Mouse (Mus musculus) midbrain, embryonic 11.5 days (tissue): Measurements from ENCODE around the gene Inip. TPM values are rescaled to one million over a fixed set of nuclear protein-coding genes. Genes with fewer than 3 reads are reported as not detected.
A peak's percentile ranks its signal among the peaks of the same experiment; 100 is the strongest.

Experiments
- ATAC-seq: fragments of 200-750 bp; cut with Nextera tagmentation; 2 replicates; pipeline ENCODE4 v1.8.0; 2017; ENCODE audit warnings: moderate TSS enrichment, moderate library complexity; ENCODE audit not compliant: low FRiP score
- DNase-seq: peaks from one replicate; pipeline ENCODE4 v3.0.0; 2015; ENCODE audit warnings: low spot score; ENCODE audit errors: missing footprints
- H3K27ac ChIP-seq: fragments of 300-500 bp; sonication (generic); 2 replicates; pipeline ENCODE4 v1.5.1; 2014; ENCODE audit warnings: low read depth, low read length
- H3K27me3 ChIP-seq: fragments of 300-500 bp; sonication (generic); 2 replicates; pipeline ENCODE4 v1.6.1; 2014; ENCODE audit warnings: mild to moderate bottlenecking, low read length, moderate library complexity, mixed read lengths; ENCODE audit not compliant: control insufficient read depth, insufficient read depth
- H3K36me3 ChIP-seq: fragments of 300-500 bp; sonication (generic); 2 replicates; pipeline ENCODE4 v1.6.1; 2014; ENCODE audit warnings: mild to moderate bottlenecking, low read length, moderate library complexity, mixed read lengths; ENCODE audit not compliant: control insufficient read depth, insufficient read depth
- H3K4me1 ChIP-seq: fragments of 300-500 bp; sonication (generic); 2 replicates; pipeline ENCODE4 v1.6.1; 2014; ENCODE audit warnings: low read length; ENCODE audit not compliant: control insufficient read depth, insufficient read depth
- H3K4me2 ChIP-seq: fragments of 300-500 bp; sonication (generic); 2 replicates; pipeline ENCODE4 v1.6.1; 2014; ENCODE audit warnings: mild to moderate bottlenecking, moderate library complexity
- H3K4me3 ChIP-seq: fragments of 300-500 bp; sonication (generic); 2 replicates; pipeline ENCODE4 v1.5.1; 2014; ENCODE audit warnings: low read depth, low read length
- H3K9ac ChIP-seq: fragments of 300-500 bp; sonication (generic); 2 replicates; pipeline ENCODE4 v1.6.1; 2014; ENCODE audit warnings: low read length
- H3K9me3 ChIP-seq: fragments of 300-500 bp; sonication (generic); 2 replicates; pipeline ENCODE4 v1.6.1; 2016; ENCODE audit warnings: low read length; ENCODE audit not compliant: control insufficient read depth
- WGBS: fragments of 180-500 bp; shearing (Covaris S2); extraction: QIAGEN DNeasy Blood & Tissue Kit; methylation state at CpG from one replicate; pipeline ENCODE4 v1.1.7; 2014; 5-methylcytosine and 5-hydroxymethylcytosine counted together
- polyA plus RNA-seq: library from polyadenylated mRNA; unstranded; fragments of >200 nt; fragmentation: Nextera tagmentation; extraction: Ambion mirVana; gene quantifications from 2 replicates; pipeline ENCODE4 v1.2.1, GENCODE M21; 2014

Gene Inip
- polyA plus RNA-seq, 1 experiment from 2014 or later, result 110 TPM

GRCm38 (mm10) chr4:59817790-59818189 lies 16.4 kb upstream of the Inip start:
- Histone ChIP-seq H3K27me3 (no peaks in the 10 kb centered on the region), H3K36me3 (no peaks in the 10 kb centered on the region), H3K4me3 (no peak overlapping the region), H3K4me2 (no peak overlapping the region), H3K9ac (no peak overlapping the region), H3K9me3 (no peaks in the 10 kb centered on the region), H3K27ac (no peak overlapping the region), H3K4me1 (peaks cover 14% of the 10 kb centered on the region)
- ATAC-seq (no peak), DNase-seq (peak; percentile 44)
- 77% methylated on average over 5 of the region's 5 CpGs for WGBS

GRCm38 (mm10) chr4:59816477-59816876 lies 15.1 kb upstream of the Inip start:
- H3K36me3 ChIP-seq, result no peaks in the 10 kb centered on the region
- no peak overlapping the region for H3K9ac ChIP-seq
- no peaks in the 10 kb centered on the region for H3K9me3 ChIP-seq
- no peak overlapping the region for H3K4me3 ChIP-seq
- ATAC-seq, result no peak
- H3K27ac ChIP-seq, result no peak overlapping the region
- no peaks in the 10 kb centered on the region for H3K27me3 ChIP-seq
- no peak overlapping the region for H3K4me2 ChIP-seq
- H3K4me1 ChIP-seq, result peaks cover 14% of the 10 kb centered on the region
- WGBS, result 75% methylated on average over 9 of the region's 9 CpGs
- DNase-seq, result peak; percentile 78

GRCm38 (mm10) chr4:59816016-59816415 lies 14.6 kb upstream of the Inip start:
- Histone ChIP-seq H3K36me3 (no peaks in the 10 kb centered on the region), H3K4me1 (peaks cover 14% of the 10 kb centered on the region), H3K4me3 (no peak overlapping the region), H3K9ac (no peak overlapping the region), H3K9me3 (no peaks in the 10 kb centered on the region), H3K27me3 (no peaks in the 10 kb centered on the region), H3K27ac (no peak overlapping the region), H3K4me2 (no peak overlapping the region)
- 30% methylated on average over 5 of the region's 5 CpGs for WGBS
- DNase-seq, result no peak
- ATAC-seq, result no peak

GRCm38 (mm10) chr4:59815121-59815810 lies 13.9 kb upstream of the Inip start:
- H3K36me3 ChIP-seq, result no peaks in the 10 kb centered on the region
- ATAC-seq (no peak), DNase-seq (no peak)
- no peak overlapping the region for H3K4me2 ChIP-seq
- H3K4me1 ChIP-seq, result peaks cover 14% of the 10 kb centered on the region
- WGBS, result 89% methylated on average over 4 of the region's 4 CpGs
- no peak overlapping the region for H3K9ac ChIP-seq
- H3K27ac ChIP-seq, result no peak overlapping the region
- H3K27me3 ChIP-seq, result no peaks in the 10 kb centered on the region
- H3K4me3 ChIP-seq, result no peak overlapping the region
- no peaks in the 10 kb centered on the region for H3K9me3 ChIP-seq

- no peak overlapping the region for H3K4me2 ChIP-seq
- no peak for ATAC-seq
- no peak overlapping the region for H3K9ac ChIP-seq
- H3K4me1 ChIP-seq, result peaks cover 7% of the 10 kb centered on the region
- WGBS, result 79% methylated on average over 7 of the region's 7 CpGs
- no peaks in the 10 kb centered on the region for H3K27me3 ChIP-seq
- no peaks in the 10 kb centered on the region for H3K36me3 ChIP-seq
- no peak overlapping the region for H3K27ac ChIP-seq
- no peak for DNase-seq
- no peaks in the 10 kb centered on the region for H3K9me3 ChIP-seq
- H3K4me3 ChIP-seq, result no peak overlapping the region
These were observed 12.7 kb upstream of the Inip start for GRCm38 (mm10) chr4:59814094-59814493.

- ATAC-seq, result no peak
- H3K9ac ChIP-seq, result no peak overlapping the region
- no peaks in the 10 kb centered on the region for H3K36me3 ChIP-seq
- H3K4me3 ChIP-seq, result no peak overlapping the region
- H3K4me2 ChIP-seq, result no peak overlapping the region
- no peak overlapping the region for H3K27ac ChIP-seq
- no peaks in the 10 kb centered on the region for H3K9me3 ChIP-seq
- DNase-seq, result no peak
- 79% methylated on average over 5 of the region's 5 CpGs for WGBS
- peaks cover 5% of the 10 kb centered on the region for H3K4me1 ChIP-seq
- H3K27me3 ChIP-seq, result no peaks in the 10 kb centered on the region
These were observed 7.0 kb upstream of the Inip start for GRCm38 (mm10) chr4:59808396-59808795.

- Histone ChIP-seq H3K9me3 (no peaks in the 10 kb centered on the region), H3K27me3 (no peaks in the 10 kb centered on the region), H3K36me3 (no peaks in the 10 kb centered on the region), H3K9ac (no peak overlapping the region), H3K4me1 (peaks cover 5% of the 10 kb centered on the region), H3K4me2 (peak overlapping the region; percentile 88), H3K4me3 (no peak overlapping the region; the same call in 1 of the 2 replicates), H3K27ac (no peak overlapping the region)
- 72% methylated on average over 2 of the region's 2 CpGs for WGBS
- DNase-seq (no peak), ATAC-seq (no peak)
These were observed 6.1 kb upstream of the Inip start for GRCm38 (mm10) chr4:59807521-59807920.

- Histone ChIP-seq H3K9ac (peak overlapping the region; percentile 79), H3K27ac (peak overlapping the region; percentile 50), H3K4me3 (peak overlapping the region; percentile 85), H3K36me3 (no peaks in the 10 kb centered on the region), H3K4me1 (peaks cover 5% of the 10 kb centered on the region), H3K9me3 (no peaks in the 10 kb centered on the region), H3K4me2 (peak overlapping the region; percentile 88), H3K27me3 (no peaks in the 10 kb centered on the region)
- WGBS, result 1% methylated on average over 9 of the region's 9 CpGs
- ATAC-seq, result peak; percentile 17
- DNase-seq, result no peak
These were observed 5.4 kb upstream of the Inip start for GRCm38 (mm10) chr4:59806879-59807195.

GRCm38 (mm10) chr4:59805968-59806878 lies 4.8 kb upstream of the Inip start:
- WGBS, result under 1% methylated on average over 50 of the region's 58 CpGs
- H3K27ac ChIP-seq, result peak overlapping the region; percentile 50

More at GRCm38 (mm10) chr4:59805968-59806878, 4.8 kb upstream of the Inip start:
- no peaks in the 10 kb centered on the region for H3K27me3 ChIP-seq
- peaks cover 5% of the 10 kb centered on the region for H3K4me1 ChIP-seq
- ATAC-seq (peak; percentile 76), DNase-seq (peak; percentile 96)
- no peaks in the 10 kb centered on the region for H3K36me3 ChIP-seq
- H3K9ac ChIP-seq, result peak overlapping the region; percentile 79
- peak overlapping the region; percentile 88 for H3K4me2 ChIP-seq
- H3K9me3 ChIP-seq, result no peaks in the 10 kb centered on the region
- H3K4me3 ChIP-seq, result peak overlapping the region; percentile 85
